Mouse (Mus musculus): ENCODE measurements around the gene Dpf2. TPM values are rescaled to one million over a fixed set of nuclear protein-coding genes. Genes with fewer than 3 reads are reported as not detected.
"Not testable (repeated sequence)": the region's sequence is repeated elsewhere in the genome, so short reads cannot be mapped to it uniquely, and the experiment has no call there.

The Dpf2 gene
- polyA plus RNA-seq, 1 experiment from 2014 or later, result 167 TPM

DNA sequence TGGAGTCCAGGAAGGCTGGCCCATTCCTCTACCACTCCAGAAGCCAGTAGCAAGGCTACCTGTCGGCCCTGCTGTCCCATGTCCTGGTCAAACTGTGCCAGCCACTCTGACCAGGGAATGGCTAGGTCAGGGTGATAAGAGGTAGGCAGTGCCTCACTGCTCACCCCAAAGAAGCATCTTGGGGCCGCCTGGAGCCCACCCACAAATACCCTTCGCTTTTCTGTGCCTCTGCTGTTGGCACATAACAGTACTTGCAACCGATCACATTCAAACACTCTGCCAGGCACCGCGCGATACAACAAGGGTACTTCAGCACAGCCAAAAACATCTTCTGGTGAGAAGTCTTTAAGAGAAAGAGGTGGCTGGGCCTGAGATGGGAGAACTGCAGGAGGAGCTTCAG lies 20.5 kb downstream of the Dpf2 start:
- Histone ChIP-seq H3K27ac (ENCODE audit: low read depth, low read length) (no peak overlapping the region), H3K4me2 (replicated peaks; ENCODE audit: low read depth, low read length) (no peak overlapping the region), H3K9ac (ENCODE audit: low read depth, low read length) (no peak overlapping the region), H3K4me1 (ENCODE audit: control insufficient read depth, insufficient read depth, low read length) (peaks cover 10% of the 10 kb centered on the region; the same call in 1 of the 2 replicates), H3K4me3 (ENCODE audit: low read length) (no peak overlapping the region), H3K9me3 (ENCODE audit: control insufficient read depth, low read length) (no peaks in the 10 kb centered on the region), H3K36me3 (ENCODE audit: control insufficient read depth, insufficient read depth, low read length) (peaks cover 22% of the 10 kb centered on the region), H3K27me3 (ENCODE audit: control insufficient read depth, insufficient read depth, low read length) (no peaks in the 10 kb centered on the region)
- ATAC-seq (ENCODE audit: low FRiP score, low TSS enrichment), result no peak
- WGBS, result 93% methylated on average over 7 of the region's 7 CpGs

DNA sequence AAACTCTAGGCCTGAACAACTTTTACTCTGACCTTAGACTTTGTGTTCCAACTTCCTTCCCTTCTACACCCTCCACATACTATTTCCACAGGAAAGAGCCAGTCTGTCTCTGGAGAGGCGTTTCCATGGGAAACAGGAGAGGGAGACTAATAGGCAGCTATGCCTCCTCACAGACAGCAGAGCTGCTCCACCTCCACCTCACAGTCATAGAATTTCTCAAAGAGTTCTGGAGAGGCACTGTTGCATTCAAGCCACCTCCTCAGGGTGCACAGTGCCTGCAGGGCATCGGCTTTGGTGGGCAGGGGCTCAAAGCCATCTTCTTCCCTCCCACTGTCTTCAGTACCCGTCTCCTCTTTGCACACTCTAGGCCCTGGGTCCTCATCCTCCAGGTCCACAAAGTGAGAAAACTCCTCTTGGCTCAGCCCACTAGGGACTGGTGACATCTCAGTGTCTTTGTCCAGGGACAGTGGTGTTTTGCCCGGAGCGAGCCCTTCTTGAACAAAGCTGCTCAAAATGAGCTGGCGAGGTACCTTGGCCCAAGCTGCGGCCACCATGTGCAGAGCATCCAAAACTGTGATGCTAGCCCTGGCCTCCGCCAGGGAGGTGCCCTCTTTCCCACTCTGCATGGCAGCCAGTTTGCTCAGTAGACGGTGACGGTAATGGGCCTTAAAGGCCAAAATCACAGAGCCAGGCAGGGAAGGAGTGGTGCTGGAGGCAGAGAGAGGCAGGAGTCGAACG lies 21.1 kb downstream of the Dpf2 start:
- Histone ChIP-seq H3K4me3 (ENCODE audit: low read length) (no peak overlapping the region), H3K9me3 (ENCODE audit: control insufficient read depth, low read length) (no peaks in the 10 kb centered on the region), H3K9ac (ENCODE audit: low read depth, low read length) (no peak overlapping the region), H3K27ac (ENCODE audit: low read depth, low read length) (no peak overlapping the region), H3K4me1 (ENCODE audit: control insufficient read depth, insufficient read depth, low read length) (peaks cover 10% of the 10 kb centered on the region; the same call in 1 of the 2 replicates), H3K27me3 (ENCODE audit: control insufficient read depth, insufficient read depth, low read length) (no peaks in the 10 kb centered on the region), H3K36me3 (ENCODE audit: control insufficient read depth, insufficient read depth, low read length) (peaks cover 17% of the 10 kb centered on the region), H3K4me2 (replicated peaks; ENCODE audit: low read depth, low read length) (no peak overlapping the region)
- no peak for ATAC-seq (ENCODE audit: low FRiP score, low TSS enrichment)
- 93% methylated on average over 12 of the region's 12 CpGs for WGBS

DNA sequence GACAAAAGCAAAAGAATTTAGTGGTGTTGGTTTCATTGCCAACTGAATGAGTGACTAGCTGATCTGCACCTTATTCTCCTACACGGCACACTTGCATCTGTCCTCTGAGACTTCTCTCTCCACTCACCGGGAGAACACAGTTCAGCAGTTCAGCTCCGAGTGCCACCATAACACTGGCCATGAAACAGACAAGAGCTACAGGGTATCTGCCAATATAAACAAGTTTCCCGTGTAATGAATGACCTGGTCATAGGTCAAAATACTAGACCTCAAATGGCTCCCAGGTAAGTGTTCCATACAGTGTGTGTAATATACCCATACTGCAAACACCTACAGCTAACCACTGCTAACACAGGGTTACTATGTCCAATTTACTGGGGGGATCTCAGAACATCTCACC lies 23.6 kb downstream of the Dpf2 start:
- 64% methylated on average over 4 of the region's 4 CpGs for WGBS
- Histone ChIP-seq H3K4me2 (replicated peaks; ENCODE audit: low read depth, low read length) (no peak overlapping the region), H3K36me3 (ENCODE audit: control insufficient read depth, insufficient read depth, low read length) (peaks cover 5% of the 10 kb centered on the region; the same call in 1 of the 2 replicates), H3K9ac (ENCODE audit: low read depth, low read length) (no peak overlapping the region), H3K9me3 (ENCODE audit: control insufficient read depth, low read length) (no peaks in the 10 kb centered on the region), H3K4me1 (ENCODE audit: control insufficient read depth, insufficient read depth, low read length) (peaks cover 10% of the 10 kb centered on the region; the same call in 1 of the 2 replicates), H3K27me3 (ENCODE audit: control insufficient read depth, insufficient read depth, low read length) (no peaks in the 10 kb centered on the region), H3K4me3 (ENCODE audit: low read length) (no peak overlapping the region), H3K27ac (ENCODE audit: low read depth, low read length) (no peak overlapping the region)
- ATAC-seq (ENCODE audit: low FRiP score, low TSS enrichment), result no peak

DNA sequence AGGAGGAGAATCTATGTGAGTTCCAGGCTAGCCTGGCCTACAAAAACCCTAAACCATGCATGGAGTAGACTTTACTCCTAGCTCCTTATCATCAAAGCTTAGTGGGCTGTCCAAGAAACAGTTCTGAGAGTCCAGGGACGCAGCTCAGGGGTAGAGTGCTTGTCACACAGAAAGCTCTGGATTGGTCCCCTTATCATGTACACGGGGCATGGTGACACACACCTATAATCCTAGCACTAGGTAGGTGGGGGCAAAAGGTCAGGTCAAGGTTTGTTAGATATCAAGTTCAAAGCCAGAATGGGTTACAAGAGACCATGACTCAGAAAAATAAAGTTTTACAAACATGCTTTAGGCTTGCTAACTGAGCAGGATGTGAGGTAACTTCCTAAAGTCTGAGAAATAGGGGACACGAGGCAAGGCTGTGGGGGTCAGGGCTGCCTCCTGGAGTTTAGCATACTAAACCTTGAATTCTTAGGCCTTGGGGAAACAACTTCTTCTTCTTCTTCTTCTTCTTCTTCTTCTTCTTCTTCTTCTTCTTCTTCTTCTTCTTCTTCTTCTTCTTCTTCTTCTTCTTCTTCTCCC lies 25.5 kb downstream of the Dpf2 start:
- 0 out of 2 replicates have a peak, but pooled peaks cover 5% of the 10 kb centered on the region for H3K4me1 ChIP-seq (ENCODE audit: control insufficient read depth, insufficient read depth, low read length)
- WGBS, result 73% methylated on average over 3 of the region's 3 CpGs

DNA sequence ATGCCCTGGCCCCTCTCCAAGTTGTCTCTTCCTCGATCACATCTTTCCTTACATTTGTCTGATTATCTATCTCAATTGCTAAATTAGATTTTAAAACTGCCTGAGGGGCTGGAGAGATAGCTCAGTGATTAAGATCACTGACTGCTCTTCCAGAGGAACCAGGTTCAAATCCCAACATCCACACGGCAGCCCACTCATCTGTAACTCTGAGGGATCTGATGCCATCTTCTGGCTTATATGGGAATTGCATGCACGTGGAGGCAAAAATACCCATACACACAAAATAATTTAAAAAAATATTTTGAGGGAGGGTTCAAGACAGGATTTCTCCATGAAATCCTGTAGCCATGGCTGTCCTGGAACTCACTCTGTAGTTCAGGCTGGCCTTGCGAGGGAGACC lies 27.0 kb downstream of the Dpf2 start:
- H3K9ac ChIP-seq (ENCODE audit: low read depth, low read length), result no peak overlapping the region
- no peak overlapping the region for H3K4me3 ChIP-seq (ENCODE audit: low read length)
- no peaks in the 10 kb centered on the region for H3K9me3 ChIP-seq (ENCODE audit: control insufficient read depth, low read length)
- 60% methylated on average over 4 of the region's 4 CpGs for WGBS
- H3K36me3 ChIP-seq (ENCODE audit: control insufficient read depth, insufficient read depth, low read length), result no peaks in the 10 kb centered on the region
- no peak for ATAC-seq (ENCODE audit: low FRiP score, low TSS enrichment)
- no peak overlapping the region for H3K4me2 ChIP-seq (replicated peaks; ENCODE audit: low read depth, low read length)
- H3K27ac ChIP-seq (ENCODE audit: low read depth, low read length), result no peak overlapping the region
- no peaks in the 10 kb centered on the region for H3K4me1 ChIP-seq (ENCODE audit: control insufficient read depth, insufficient read depth, low read length)
- no peaks in the 10 kb centered on the region for H3K27me3 ChIP-seq (ENCODE audit: control insufficient read depth, insufficient read depth, low read length)

More for the DNA sequence above, 25.5 kb downstream of the Dpf2 start:
- Histone ChIP-seq H3K36me3 (ENCODE audit: control insufficient read depth, insufficient read depth, low read length) (peaks cover 5% of the 10 kb centered on the region; the same call in 1 of the 2 replicates), H3K27ac (ENCODE audit: low read depth, low read length) (no peak overlapping the region), H3K4me2 (replicated peaks; ENCODE audit: low read depth, low read length) (no peak overlapping the region), H3K4me3 (ENCODE audit: low read length) (no peak overlapping the region), H3K9ac (ENCODE audit: low read depth, low read length) (no peak overlapping the region), H3K27me3 (ENCODE audit: control insufficient read depth, insufficient read depth, low read length) (no peaks in the 10 kb centered on the region), H3K9me3 (ENCODE audit: control insufficient read depth, low read length) (no peaks in the 10 kb centered on the region)
- ATAC-seq (ENCODE audit: low FRiP score, low TSS enrichment), result no peak

DNA sequence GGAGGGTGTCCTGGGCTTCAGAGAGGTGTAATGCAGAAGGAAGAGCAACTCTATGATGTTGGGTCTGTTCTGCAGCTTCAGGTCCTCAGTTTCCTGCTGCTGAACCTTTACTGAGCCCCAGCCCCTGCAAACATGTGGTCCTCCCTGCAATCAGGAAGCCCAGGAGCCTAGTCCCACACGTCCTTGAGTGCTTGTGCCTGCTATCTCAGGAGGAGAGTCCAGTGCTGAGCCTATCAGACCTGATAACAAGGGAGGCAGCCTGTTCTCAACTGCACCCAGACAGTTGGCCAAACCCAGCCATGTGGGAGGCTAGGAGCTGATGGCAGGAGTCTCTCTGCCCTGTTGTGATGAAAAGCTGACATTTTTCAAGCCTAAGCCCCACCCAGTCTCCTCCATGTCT lies 28.9 kb downstream of the Dpf2 start:
- Histone ChIP-seq H3K4me1 (ENCODE audit: control insufficient read depth, insufficient read depth, low read length) (no peaks in the 10 kb centered on the region), H3K4me3 (ENCODE audit: low read length) (no peak overlapping the region), H3K27ac (ENCODE audit: low read depth, low read length) (no peak overlapping the region), H3K9ac (ENCODE audit: low read depth, low read length) (no peak overlapping the region), H3K4me2 (replicated peaks; ENCODE audit: low read depth, low read length) (no peak overlapping the region), H3K36me3 (ENCODE audit: control insufficient read depth, insufficient read depth, low read length) (no peaks in the 10 kb centered on the region), H3K27me3 (ENCODE audit: control insufficient read depth, insufficient read depth, low read length) (no peaks in the 10 kb centered on the region), H3K9me3 (ENCODE audit: control insufficient read depth, low read length) (no peaks in the 10 kb centered on the region)
- 30% methylated on average over 1 of the region's 1 CpGs for WGBS
- no peak for ATAC-seq (ENCODE audit: low FRiP score, low TSS enrichment)

DNA sequence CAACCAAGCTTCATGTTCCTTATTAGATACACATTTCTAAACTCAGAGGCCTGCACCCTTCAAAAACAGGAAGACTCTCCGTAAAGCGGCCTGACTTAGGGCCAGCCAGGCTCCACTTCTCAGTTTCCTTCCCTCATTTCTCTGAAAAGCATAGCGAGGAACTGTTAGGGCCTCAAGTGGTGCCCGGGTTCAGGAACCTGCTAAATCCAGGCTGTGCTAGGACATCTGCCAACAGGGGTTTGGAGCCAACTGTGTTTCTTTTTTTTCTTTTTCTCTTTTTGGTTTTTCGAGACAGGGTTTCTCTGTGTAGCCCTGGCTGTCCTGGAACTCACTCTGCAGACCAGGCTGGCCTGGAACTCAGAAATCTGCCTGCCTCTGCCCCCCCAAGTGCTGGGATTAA lies 30.7 kb downstream of the Dpf2 start:
- WGBS, result 89% methylated on average over 5 of the region's 5 CpGs
- not testable (repeated sequence) for H3K36me3 ChIP-seq (ENCODE audit: control insufficient read depth, insufficient read depth, low read length); H3K4me2 ChIP-seq (replicated peaks; ENCODE audit: low read depth, low read length); H3K9ac ChIP-seq (ENCODE audit: low read depth, low read length); H3K9me3 ChIP-seq (ENCODE audit: control insufficient read depth, low read length); H3K4me1 ChIP-seq (ENCODE audit: control insufficient read depth, insufficient read depth, low read length); ATAC-seq (ENCODE audit: low FRiP score, low TSS enrichment); H3K27ac ChIP-seq (ENCODE audit: low read depth, low read length); H3K4me3 ChIP-seq (ENCODE audit: low read length); H3K27me3 ChIP-seq (ENCODE audit: control insufficient read depth, insufficient read depth, low read length)

DNA sequence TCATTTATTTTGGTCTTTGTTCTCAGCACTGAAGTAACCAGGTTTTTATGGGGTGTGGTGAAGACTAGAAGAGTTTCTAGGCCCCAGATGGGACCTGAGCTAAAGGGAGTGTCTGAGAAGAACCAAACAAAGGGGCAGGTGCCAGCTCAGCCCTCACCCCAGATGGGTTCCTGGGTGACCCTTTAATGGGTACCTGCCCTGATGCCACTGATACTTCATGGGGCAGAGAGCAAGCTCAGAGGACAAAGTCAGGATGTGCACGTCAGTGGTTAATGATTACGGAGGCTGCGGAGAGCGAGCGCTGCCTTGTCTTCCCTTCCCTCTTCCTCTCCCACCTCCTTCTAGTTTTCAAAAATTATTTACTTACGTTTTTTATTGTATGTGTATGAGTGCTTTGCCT lies 31.7 kb downstream of the Dpf2 start:
- no peaks in the 10 kb centered on the region for H3K27me3 ChIP-seq (ENCODE audit: control insufficient read depth, insufficient read depth, low read length)
- ATAC-seq (ENCODE audit: low FRiP score, low TSS enrichment), result no peak
- no peak overlapping the region for H3K27ac ChIP-seq (ENCODE audit: low read depth, low read length)
- 92% methylated on average over 6 of the region's 6 CpGs for WGBS
- H3K9ac ChIP-seq (ENCODE audit: low read depth, low read length), result no peak overlapping the region
- no peaks in the 10 kb centered on the region for H3K36me3 ChIP-seq (ENCODE audit: control insufficient read depth, insufficient read depth, low read length)
- H3K4me2 ChIP-seq (replicated peaks; ENCODE audit: low read depth, low read length), result no peak overlapping the region
- no peaks in the 10 kb centered on the region for H3K9me3 ChIP-seq (ENCODE audit: control insufficient read depth, low read length)
- no peak overlapping the region for H3K4me3 ChIP-seq (ENCODE audit: low read length)
- H3K4me1 ChIP-seq (ENCODE audit: control insufficient read depth, insufficient read depth, low read length), result no peaks in the 10 kb centered on the region

DNA sequence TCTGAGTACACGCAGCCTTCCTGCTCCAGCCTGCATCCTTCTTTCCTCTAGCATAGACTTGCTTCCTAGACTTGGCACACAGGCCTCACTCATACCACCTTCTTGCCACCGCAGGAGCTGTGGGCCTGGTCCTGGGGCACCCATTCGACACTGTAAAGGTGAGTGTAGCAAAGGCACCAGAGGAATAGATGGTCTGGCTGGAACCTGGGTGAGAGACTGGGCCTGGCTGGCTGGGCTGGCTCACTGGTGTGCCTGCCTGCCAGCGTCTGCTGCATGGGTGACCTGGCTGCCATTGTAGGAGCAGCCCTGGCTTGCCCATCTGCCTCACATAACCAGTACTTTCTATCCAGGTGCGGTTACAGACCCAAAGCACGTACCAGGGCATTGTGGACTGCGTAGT lies 33.1 kb downstream of the Dpf2 start:
- no peaks in the 10 kb centered on the region for H3K36me3 ChIP-seq (ENCODE audit: control insufficient read depth, insufficient read depth, low read length)
- H3K4me3 ChIP-seq (ENCODE audit: low read length), result no peak overlapping the region
- H3K4me1 ChIP-seq (ENCODE audit: control insufficient read depth, insufficient read depth, low read length), result no peaks in the 10 kb centered on the region
- no peaks in the 10 kb centered on the region for H3K27me3 ChIP-seq (ENCODE audit: control insufficient read depth, insufficient read depth, low read length)
- no peak overlapping the region for H3K27ac ChIP-seq (ENCODE audit: low read depth, low read length)
- no peak overlapping the region for H3K4me2 ChIP-seq (replicated peaks; ENCODE audit: low read depth, low read length)
- no peaks in the 10 kb centered on the region for H3K9me3 ChIP-seq (ENCODE audit: control insufficient read depth, low read length)
- 92% methylated on average over 7 of the region's 7 CpGs for WGBS
- H3K9ac ChIP-seq (ENCODE audit: low read depth, low read length), result no peak overlapping the region
- no peak for ATAC-seq (ENCODE audit: low FRiP score, low TSS enrichment)

Data from kidney, embryonic 14.5 days (tissue).